In the genomic region with DNA sequence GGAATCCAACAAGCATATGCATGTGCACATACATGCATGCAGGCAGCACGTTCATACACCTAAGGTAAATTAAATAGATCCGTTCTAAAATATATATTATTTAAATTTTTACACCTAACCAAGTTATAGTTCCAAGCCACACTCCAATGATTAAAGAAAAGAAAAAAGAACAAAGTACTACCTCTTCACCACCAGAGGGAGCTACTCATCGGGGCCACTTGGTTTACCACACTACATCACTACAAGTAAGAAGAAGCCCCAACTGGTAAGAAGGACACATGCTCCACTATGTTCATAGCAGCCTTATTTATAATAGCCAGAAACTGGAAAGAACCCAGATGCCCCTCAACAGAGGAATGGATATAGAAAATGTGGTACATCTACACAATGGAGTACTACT, we compare ENCODE assay signal across 7 mouse cellular contexts.
A peak's percentile ranks its signal among the peaks of the same experiment; 100 is the strongest.
DNase-seq lines count a peak whose midpoint lies in the region; ATAC-seq and TF ChIP-seq lines count a peak whose summit lies in the region.
"Not testable (repeated sequence)": the region's sequence is repeated elsewhere in the genome, so short reads cannot be mapped to it uniquely, and the experiment has no call there.

No protein-coding gene starts in this region.

- H3K36me3 ChIP-seq in liver, embryonic 14.5 days (replicated peaks; ENCODE audit: control insufficient read depth, insufficient read depth, low read depth); midbrain, postnatal 0 days (ENCODE audit: insufficient read depth, low read length); stomach, postnatal 0 days (ENCODE audit: control insufficient read depth, insufficient read depth, low read length): not testable (repeated sequence)

- in situ Hi-C loops in Patski (cut with MboI; ENCODE audit: low pct_unique_long_range_greater_than_20kb) = loop anchor here (25.0 kb wide), 1 partner anchor 200 kb away; no protein-coding TSS in a partner anchor

- not testable (repeated sequence) for TF ChIP-seq POLR2A in bone marrow, adult 2 months (IDR thresholded peaks at IDR 0.05; ENCODE audit: borderline replicate concordance, control insufficient read depth, low read depth, low read length)

- POLR2A ChIA-PET in Patski (lab: Charles Lee) = not testable (repeated sequence)

- H3K4me1 ChIP-seq in bone marrow, adult 2 months (ENCODE audit: control insufficient read depth, insufficient read depth, low read length); liver, embryonic 14.5 days (replicated peaks; ENCODE audit: control insufficient read depth in 2 of 2, insufficient read depth in 2 of 2, low read length in 1 of 2); midbrain, postnatal 0 days (ENCODE audit: insufficient read depth, low read length); stomach, postnatal 0 days (replicated peaks; ENCODE audit: control insufficient read depth, insufficient read depth): not testable (repeated sequence)

- not testable (repeated sequence) for H3K27me3 ChIP-seq in Patski; liver, embryonic 14.5 days (ENCODE audit: control insufficient read depth, insufficient read depth, low read length); midbrain, postnatal 0 days (ENCODE audit: insufficient read depth, low read length); stomach, postnatal 0 days (ENCODE audit: control insufficient read depth, insufficient read depth, low read length)

- not testable (repeated sequence) for ATAC-seq in Patski; liver, embryonic 14.5 days (ENCODE audit: insufficient read depth); midbrain, postnatal 0 days (ENCODE audit: low FRiP score); stomach, postnatal 0 days (ENCODE audit: low FRiP score, low TSS enrichment)

- not testable (repeated sequence) for H3K9me3 ChIP-seq in liver, embryonic 14.5 days (ENCODE audit: control insufficient read depth, low read length); midbrain, postnatal 0 days (ENCODE audit: low read length); stomach, postnatal 0 days (ENCODE audit: control insufficient read depth, low read length)

- not testable (repeated sequence) for H3K27ac ChIP-seq in bone marrow, adult 2 months (ENCODE audit: control insufficient read depth, insufficient read depth, low read depth, low read length, poor library complexity); liver, embryonic 14.5 days; midbrain, postnatal 0 days (ENCODE audit: low read depth, low read length); stomach, postnatal 0 days (replicated peaks)

- not testable (repeated sequence) for TF ChIP-seq EP300 in liver, embryonic 14.5 days (IDR thresholded peaks at IDR 0.05; ENCODE audit: low read depth); stomach, postnatal 0 days (optimal IDR thresholded peaks at IDR 0.05)

- H3K9ac ChIP-seq in liver, embryonic 14.5 days (replicated peaks); midbrain, postnatal 0 days (replicated peaks; ENCODE audit: low read length, poor library complexity, severe bottlenecking); stomach, postnatal 0 days (ENCODE audit: low read length): not testable (repeated sequence)

- H3K4me3 ChIP-seq in bone marrow, adult 2 months (replicated peaks; ENCODE audit: control insufficient read depth, low read depth, low read length); liver, embryonic 14.5 days (ENCODE audit: insufficient read depth in 1 of 2, low read depth in 2 of 2, low read length in 2 of 2); midbrain, postnatal 0 days (ENCODE audit: low read depth, low read length); stomach, postnatal 0 days (ENCODE audit: low read depth, low read length): not testable (repeated sequence)

- DNase-seq in CD4-positive, CD25-positive, alpha-beta regulatory T cell, adult 2 months (ENCODE audit: low read depth, low spot score) = peak; percentile 64
- not testable (repeated sequence) for DNase-seq in Patski (ENCODE audit: low read depth, low spot score); liver, embryonic 14.5 days (ENCODE audit: low read depth in 3 of 3, low spot score in 3 of 3); midbrain, postnatal 0 days (ENCODE audit: low spot score); stomach, postnatal 0 days (ENCODE audit: low spot score)
- DNase-seq in induced T-regulatory cell, adult 2 months (ENCODE audit: low read depth) = peak; percentile 56

- CTCF ChIA-PET in Patski (lab: Charles Lee) = interaction anchor here (1.0 to 2.0 kb wide), 5 partner anchors 14 to 129 kb away, joined by 3 to 4 read pairs (median 3); no protein-coding TSS in a partner anchor

- peak; percentile 22 for TF ChIP-seq CTCF in Patski (IDR thresholded peaks at IDR 0.05)
- TF ChIP-seq CTCF in bone marrow, adult 2 months (IDR thresholded peaks at IDR 0.05; ENCODE audit: control insufficient read depth, insufficient read depth, low read length) = peak; percentile 25; the same call in 1 of the 2 replicates
- peak; percentile 29; the same call in 1 of the 2 replicates for TF ChIP-seq CTCF in liver, embryonic 14.5 days (IDR thresholded peaks at IDR 0.05; ENCODE audit: low read depth)
- peak; percentile 24; the same call in 1 of the 2 replicates for TF ChIP-seq CTCF in midbrain, postnatal 0 days (IDR thresholded peaks at IDR 0.05)
- peak; percentile 44 for TF ChIP-seq CTCF in stomach, postnatal 0 days (IDR thresholded peaks at IDR 0.05; ENCODE audit: low read depth)

- WGBS in bone marrow, adult 2 months = 78% methylated on average over 3 of the region's 3 CpGs
- WGBS in liver, embryonic 14.5 days (ENCODE audit: insufficient replicate concordance) = 53% methylated on average over 3 of the region's 3 CpGs
- 97% methylated on average over 3 of the region's 3 CpGs for WGBS in midbrain, postnatal 0 days
- 94% methylated on average over 3 of the region's 3 CpGs for WGBS in stomach, postnatal 0 days

- not testable (repeated sequence) for H3K4me2 ChIP-seq in liver, embryonic 14.5 days (ENCODE audit: low read depth); midbrain, postnatal 0 days (ENCODE audit: low read depth, low read length, poor library complexity, severe bottlenecking); stomach, postnatal 0 days (replicated peaks; ENCODE audit: low read depth)
